Mouse (Mus musculus): Measurements from ENCODE around the gene Trcg1.

DNA sequence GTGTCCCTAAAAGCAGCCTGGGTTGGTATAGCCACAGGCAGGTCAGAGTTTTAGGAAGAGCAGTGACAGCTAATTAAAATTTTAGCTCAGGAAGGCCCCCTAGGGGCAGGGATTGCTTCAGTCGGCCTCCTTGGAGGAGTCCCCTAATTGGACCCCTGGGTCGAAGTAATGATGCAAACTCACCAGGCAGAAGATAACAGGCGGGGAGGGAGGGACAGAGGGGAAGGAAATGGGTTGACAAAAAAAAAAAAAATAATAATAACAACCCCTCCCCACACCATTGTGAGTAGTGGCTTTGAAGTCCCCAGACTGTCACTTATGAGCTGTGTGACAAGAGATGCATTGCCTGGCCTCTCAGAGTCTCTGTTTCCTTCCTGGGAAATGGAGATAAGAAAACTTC, 32.2 kb downstream of the Trcg1 start:
- TF ChIP-seq CTCF (IDR thresholded peaks at IDR 0.05; ENCODE audit: low read depth) (peak; percentile 38; the same call in 1 of the 2 replicates), EP300 (IDR thresholded peaks at IDR 0.05; ENCODE audit: low read depth) (no peak)
